Mouse (Mus musculus) testis, postnatal 14 days (tissue): ENCODE measurements around the gene Eng.

ENCODE experiments used
- DNase-seq: peaks from one replicate; pipeline ENCODE4 v3.0.0; 2021; ENCODE audit warnings: low spot score

The Eng gene

DNA sequence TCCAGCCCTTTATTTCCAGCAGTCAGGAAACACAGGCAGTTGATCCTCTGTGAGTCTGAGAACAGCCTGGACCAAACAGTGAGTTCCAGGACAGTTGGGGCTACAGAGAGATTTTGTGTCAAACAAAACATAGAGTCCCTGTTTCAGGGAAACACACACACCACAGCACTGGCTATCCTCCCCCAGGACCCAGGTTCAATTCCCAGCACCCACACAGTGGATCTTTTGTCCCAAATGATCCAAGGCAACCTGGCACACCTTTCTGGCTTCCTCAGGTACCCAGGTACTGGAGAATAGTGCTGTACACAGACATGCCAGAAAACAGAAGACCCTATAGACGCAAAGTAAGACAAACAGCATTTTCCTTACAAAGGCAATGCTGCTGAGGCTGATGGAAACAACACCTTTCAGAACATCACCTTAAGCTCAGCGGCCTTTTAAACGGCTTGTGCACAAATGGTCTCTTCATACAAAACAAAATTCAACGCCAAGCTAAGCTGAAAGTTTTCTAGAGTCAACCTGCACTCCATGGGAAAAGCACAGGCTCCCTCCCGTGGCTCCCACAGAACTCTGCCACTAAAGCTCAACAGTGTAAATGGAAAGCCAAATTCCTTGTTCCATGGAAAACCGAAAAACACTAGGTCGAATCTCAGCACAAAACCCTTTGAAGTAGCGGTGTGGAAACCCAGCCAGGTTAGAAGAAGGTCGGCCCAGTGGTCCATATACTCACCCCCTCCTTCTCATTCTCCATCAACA is 65.1 kb downstream of the Eng start:
- DNase-seq = no peak

DNA sequence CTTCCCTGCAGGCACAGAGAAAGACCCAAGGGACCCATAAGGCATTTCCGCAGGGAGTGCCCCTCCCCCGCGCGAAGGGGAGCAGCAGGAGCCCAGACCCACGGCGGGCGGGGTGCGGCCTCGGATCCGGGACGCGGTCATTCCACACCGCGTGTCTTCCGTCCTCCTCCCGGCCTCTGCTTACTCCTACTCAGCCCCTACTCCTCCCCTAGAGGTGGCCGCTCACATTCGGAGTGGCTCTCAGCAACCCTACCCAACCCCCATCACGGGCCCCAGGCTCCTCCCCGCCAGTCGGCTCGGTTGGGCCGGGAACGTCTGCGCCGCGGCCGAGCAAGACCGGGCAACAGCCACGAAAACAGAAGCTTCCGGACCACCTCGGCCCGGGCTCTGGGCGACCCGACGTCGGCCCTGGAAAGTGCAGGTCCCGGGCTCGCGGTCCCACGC is 65.7 kb downstream of the Eng start:
- peak; percentile 78 for DNase-seq

DNA sequence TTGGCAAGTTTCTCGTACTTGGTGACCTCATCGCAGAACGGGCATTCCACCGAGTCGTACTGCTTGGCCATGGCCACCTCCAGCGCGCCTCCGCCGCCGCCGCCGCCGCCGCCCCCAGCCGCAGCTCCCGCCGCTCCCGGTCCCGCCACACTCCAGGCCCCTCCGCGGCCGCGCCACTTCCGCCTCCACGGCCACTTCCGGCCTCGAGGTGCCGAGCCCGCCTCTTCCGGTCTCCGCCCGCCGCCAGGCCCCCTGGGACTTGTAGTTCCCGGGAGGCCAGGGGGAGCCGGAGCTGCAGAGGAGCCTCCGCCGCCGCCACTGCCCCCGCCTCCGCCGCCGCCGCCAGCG is 66.2 kb downstream of the Eng start:
- peak; percentile 94 for DNase-seq

DNA sequence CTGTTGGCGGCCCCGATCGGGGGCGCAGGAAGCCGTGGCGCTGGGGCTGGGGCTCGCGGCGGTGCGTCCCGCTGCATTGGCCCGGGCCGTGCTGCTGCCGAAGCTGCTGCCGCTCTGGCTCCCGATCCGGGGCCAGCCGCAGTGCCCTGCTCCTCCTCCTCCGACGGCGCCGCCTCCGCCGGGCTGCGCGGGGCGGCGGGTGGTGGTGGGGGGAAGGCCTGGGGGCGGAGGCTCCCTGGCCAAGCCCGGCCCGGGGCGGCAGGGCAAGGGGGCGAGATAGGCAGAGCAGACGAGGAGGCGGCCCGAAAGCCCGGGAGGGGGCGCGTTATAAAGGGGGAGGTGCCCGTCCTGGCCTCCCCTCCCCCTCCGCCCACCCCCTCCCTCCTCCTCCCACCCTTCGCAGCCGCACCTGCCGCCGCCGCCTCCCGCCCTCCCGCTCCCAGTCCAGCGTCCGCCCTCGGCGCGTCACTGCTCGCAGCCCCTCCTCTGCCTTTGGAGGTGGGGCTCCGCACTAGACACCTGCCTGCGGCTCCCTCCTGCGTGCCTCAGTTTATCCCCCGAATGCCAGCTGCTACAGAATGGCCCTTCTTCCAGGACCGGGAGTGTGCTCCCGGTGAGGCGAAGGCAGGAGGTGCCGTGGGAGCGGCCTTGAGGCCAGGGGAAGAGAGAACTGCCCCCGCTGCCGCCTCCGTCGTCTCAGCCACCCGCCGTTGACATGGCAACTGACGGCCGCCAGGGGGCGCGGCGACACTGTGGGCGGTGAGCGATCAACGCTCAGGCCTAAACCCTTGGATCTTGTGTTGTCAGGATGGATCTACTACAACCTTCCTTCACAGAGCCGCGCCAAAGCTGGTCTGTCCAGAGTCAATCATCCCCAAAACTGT is 66.8 kb downstream of the Eng start, which contains the start of gene Cdk9:
Cdk9 (minus strand) TSS at position 143 of the 884 bp plus-strand sequence.
- peak; percentile 90 for DNase-seq

DNA sequence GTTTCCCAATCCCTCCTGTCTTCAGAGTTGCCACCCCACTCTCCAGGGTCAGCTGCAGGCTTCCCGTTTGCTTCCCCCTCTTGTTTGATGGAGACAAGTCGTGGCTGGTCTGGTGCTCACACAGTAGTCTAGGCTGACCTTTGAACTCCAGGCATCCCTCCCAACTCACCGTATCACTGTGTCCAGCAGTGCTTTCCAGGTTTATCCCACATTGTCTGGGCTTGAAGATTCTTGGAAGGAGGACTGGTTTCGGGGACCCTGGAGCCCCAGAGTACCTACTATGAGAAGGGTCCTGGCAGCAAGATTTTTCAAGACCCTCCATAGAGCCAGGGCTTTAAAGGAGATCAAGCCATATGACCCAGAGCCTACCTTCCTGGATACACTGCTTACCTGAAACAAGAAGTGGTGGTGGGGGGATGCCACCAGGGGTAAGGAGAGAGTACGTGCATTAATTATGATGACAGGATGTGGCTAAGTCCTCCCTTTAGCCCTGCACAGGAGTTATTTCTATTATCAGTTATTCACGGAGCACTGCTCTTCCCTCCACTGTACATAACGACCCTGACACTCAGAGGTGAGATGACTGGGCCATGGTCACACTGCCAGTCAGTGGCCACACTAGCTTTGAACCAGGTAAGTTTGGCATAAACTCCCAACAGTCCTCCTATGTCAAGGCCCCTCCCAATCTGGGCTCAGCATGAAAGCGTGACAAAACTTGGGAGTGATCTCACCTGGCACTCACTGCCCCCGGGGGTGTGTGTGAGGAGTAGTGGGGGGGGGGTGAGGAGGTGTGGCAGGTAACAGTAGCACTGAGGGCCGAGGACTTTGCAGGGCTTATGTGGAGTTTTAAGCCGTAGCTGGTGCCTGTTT is 68.0 kb downstream of the Eng start:
- no peak for DNase-seq

DNA sequence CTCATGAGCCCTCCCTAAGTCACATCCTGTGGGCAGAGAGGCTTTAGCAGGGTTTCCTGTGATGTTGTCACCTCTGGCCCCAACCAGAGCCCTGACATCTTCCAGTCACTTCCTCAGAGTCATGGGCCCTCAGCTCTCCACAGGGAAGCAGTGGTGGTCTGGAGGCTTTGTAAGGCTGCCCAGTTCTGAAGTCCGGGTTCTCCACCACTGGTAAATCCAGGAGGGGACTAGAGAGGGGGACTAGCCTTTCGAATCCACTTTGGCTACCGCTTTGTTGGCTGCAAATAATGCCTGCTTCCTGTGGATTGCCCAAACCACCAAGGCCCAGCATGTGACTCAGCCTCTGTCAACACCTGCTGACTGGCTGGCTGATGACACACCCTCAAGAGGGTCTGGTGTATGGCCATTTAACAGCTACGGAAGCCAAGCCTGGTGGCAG is 68.6 kb downstream of the Eng start:
- no peak for DNase-seq

DNA sequence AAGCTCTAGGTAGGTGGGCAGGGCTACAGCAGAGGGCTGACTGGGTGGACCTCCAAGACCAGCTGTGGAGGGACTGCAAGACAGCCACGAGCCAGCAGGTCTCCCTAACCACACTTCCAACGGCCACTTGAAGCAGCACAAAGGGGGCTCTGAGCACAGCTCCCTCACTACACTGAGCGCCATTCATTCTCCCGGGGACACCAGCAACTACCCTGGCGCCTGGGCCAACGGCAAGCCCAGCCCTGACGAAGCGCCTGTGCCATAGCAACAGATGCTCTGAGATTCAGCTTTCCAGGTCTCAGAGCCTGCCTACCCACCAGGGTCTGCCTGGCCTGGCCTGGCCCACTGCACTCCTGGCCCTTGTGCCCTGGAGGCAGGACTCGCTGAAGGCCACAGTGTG is 72.4 kb downstream of the Eng start:
- DNase-seq = no peak

DNA sequence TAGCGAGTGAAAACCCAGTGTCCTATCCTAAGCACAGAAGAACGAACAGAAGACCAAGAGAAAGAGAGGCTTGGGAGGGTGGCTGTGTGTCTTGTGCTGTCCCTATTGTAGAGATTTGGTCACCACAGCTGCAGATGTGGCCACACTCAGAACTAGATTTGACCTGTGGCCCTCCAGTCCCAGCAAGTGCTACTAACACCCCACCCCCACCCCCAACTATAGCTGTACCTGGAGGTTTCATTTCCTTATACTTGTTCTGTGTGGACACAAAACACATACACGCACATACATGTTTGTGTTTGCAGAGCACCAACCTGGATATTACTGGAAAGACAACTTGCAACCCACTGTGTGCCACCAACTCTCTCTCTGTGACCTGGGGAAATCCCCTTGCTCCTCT is 73.7 kb downstream of the Eng start:
- no peak for DNase-seq

DNA sequence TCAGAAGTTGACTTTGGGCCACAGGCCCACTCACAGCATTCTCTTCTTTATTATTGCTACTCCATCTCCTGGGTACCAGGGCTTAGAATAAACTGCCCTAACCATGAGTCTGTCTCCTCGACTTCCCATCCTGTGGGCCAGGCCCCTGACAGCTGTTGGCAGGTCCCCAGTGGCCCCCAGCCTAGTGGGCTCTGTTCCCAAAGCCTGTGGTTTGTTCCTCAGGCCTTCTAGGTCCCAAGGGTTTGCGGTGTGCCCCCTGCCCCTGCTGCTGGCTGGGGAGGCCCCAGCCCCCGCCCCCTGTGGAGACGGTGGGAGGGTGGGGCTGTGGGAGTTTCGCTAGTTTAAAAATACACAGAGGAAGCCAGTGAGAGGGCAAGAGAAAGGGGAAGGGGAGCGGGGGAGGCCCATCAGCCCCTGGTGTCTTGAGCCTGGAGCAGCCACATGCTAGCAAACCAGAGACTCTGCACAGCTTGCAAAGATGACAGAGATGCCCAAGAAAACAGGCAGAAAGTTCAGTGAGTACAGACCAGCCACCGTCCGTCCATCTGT is 74.4 kb downstream of the Eng start, which contains the start of gene Sh2d3c:
Sh2d3c (plus strand) TSS at position 375 of the 549 bp plus-strand sequence.
- no peak for DNase-seq

DNA sequence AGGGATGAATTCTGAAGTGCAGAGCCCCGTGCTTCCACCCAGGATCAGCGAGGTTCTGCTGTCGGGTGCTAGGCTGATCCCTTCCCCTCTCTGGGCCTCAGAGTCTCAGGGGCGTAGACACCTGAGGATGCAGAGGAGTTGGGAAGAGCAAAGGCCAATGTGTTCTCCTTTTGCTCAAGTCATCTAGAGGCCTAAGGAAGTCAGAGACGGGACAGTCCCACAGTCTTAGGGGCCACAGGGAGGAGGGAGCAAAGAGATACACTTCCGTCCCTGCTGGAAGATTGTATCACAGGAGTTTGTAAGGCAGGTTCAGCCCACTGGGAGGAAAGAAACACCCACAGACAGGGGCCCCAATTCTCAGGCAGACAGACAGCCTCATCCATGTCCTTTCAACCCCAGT is 75.7 kb downstream of the Eng start:
- DNase-seq = no peak

DNA sequence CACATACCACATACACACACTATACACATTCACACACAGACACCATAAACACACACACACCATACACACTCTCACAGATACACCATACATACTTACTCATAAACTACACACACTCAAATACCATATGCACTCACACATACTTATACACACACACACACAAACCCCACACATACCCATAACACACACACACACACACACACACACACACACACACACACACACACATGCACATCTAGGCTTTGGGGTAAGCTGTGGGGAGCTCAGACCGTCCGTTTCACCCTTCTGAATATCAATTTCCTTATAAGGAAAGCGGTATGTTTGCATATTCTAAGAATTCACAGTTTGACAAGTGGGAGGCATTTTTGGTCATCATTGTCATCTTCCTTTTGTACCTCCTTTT is 76.2 kb downstream of the Eng start:
- DNase-seq = no peak

DNA sequence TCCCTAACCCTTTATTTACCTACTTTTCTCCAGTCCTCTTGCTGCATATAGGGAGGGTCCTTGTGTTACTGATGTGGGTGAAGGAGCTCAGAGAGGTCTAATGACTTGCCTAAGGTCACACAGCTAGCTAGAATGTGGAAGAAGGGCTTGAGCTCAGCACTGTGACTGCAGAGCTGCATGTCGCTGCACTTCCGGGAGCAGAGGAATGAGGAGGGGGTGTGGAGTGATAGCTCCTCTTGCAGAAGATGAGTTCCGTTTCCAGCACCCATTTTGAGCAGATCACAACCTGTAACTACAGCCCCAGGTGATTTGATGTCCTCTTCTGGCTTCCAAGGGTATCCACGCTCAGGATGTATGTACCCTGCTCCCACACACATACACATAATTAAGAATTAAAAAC is 77.8 kb downstream of the Eng start:
- DNase-seq = no peak

DNA sequence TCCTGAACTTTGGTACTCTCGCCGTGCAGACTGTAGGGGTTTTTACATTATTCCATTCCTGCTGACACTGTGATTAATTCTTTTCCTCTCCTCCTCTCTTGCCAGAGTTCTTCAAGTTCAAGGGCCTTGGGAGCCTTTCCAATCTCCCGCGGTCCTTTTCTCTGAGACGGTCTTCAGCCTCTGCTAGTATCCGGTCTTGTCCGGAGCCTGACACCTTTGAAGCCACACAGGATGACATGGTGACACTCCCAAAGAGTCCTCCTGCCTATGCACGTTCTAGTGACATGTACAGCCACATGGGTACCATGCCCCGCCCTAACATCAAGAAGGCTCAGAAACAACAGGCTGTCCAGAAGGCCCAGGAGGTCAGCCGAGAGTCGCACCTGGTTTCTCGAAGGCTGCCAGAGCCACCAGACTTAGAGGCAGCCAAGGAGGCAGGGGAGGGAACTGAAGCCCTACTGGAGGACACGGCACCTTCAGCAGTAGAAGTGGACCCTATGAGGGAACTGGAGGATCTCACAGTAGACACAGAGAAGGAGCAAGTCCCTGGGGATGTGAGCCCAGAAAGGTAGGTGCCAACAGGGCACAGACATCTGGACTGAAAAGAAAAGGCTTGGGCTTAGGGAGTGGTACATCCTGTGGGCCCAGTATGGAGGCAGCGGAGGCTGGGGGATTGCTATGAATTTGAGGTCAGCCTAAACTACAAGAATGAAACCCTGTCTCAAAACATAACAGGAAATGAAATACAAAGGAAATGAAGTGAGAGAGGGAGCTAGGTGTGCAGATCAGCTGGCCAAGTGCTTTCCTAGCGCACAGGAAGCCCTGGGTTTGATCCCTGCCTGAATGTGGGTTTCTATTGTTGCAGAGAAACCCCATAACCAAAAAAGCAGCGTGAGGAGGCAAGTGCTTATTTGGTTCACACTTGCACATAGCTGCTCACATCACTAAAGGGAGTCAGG is 78.7 kb downstream of the Eng start:
- no peak for DNase-seq

DNA sequence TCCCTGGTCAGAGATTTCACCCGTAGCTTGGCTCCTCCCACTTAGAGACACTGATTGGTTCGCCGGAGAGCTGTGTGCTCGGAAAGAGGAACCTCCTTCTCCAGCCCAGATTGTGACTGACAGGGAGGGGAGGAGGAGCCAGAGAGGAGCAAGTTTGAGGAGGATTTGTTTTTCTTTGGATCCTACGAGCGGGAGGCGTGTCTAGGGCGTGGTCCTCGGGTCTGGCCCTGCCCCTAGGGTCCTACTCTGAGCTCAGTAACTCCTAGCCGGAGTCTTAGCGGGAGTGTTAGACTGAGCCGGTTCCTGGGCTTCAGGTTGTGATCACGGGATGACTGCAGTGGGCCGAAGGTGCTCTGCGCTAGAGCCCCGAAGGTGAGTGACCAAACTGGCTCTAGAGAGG is 81.0 kb downstream of the Eng start:
- DNase-seq = peak; percentile 91

DNA sequence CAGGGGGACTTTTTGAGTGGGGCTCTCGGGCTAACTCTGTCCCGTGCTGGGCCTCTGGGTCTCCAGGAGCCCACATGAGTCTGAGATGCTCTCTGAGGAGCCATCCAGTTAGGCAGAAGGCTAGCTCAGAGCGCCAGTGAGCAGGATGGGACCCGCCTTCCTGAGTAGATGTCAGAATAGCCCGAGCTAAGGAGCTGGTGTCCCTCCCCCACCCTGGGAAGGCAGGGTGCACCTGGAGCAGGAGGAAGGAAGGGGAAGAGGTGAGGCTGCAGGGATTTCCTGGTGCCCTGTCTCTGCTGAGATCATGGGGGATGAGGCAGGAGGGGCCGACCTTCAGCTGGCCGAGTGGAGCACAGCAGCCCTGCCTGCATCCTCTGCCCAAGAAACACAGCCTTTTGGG is 82.1 kb downstream of the Eng start:
- DNase-seq = no peak

DNA sequence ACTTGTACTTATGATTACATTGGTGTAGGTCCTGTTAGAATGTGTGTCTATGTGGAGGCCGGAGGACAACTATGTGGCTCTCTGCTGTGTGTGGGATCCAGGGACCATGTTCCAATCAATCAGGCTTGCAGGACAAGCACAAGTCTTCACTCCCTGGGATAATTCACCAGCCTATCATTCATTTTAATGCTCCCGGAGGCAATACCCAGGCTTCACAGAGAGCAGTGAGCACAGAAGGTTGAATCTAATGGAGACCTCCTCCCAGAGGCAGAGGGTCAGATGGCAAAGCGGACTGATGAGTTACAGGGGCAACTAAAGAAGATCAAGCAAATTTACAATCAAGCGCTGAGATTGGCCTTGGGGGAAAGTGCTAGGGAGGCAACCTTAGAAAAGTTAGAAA is 83.2 kb downstream of the Eng start:
- DNase-seq = no peak

DNA sequence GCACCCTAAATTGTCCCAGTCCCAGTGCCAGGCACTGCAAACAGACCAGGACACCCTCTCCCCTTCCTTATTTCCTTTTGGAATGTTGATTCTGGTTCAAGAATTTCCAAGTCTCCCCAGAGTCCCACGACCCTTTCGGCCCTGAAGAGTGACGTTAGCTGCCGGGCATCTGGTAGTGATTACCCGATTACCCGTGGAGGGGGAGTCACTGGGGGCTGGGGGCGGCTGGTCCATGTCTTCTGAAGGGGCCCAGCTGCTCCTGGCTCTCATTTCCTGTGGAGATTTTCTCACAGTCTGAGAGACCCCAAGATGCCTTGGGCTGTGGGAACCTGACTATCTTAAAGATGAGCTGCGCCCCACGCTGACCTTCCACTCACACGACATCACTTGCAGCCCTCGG is 84.5 kb downstream of the Eng start:
- no peak for DNase-seq

DNA sequence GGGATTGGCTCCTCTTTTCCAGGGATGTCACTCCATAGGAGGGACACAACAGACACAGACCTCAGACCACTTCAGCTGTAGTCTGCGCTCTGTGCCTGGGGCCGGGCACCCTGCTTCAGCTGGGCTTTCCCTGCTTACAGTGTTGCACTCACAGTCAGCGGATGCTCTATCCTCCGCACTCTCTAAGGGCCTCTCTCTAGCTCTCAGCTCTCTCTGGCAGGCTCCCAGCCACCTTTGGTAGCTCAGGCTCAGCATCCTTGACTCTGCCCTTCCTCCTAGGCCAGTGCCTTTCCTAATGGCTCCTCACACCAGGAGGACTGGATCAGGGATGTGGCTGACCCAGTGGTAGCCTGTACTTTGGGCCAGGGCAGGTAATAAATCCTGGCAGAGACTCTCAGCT is 85.5 kb downstream of the Eng start:
- DNase-seq = no peak
